Mouse (Mus musculus) midbrain, embryonic 16.5 days (tissue): ENCODE measurements at regions not wholly inside any gene's neighbourhood (a gene's known extent, or its start where the extent isn't known, plus 50 kb on each side); places are given as distances from the start of the nearest gene placed in this dataset.

ENCODE experiments used
- ATAC-seq: fragments of 200-750 bp; cut with Nextera tagmentation; 2 replicates; pipeline ENCODE4 v1.8.0; 2017; ENCODE audit warnings: moderate TSS enrichment
- H3K27ac ChIP-seq: fragments of 300-500 bp; sonication (generic); 2 replicates; pipeline ENCODE4 v1.5.1; 2014; ENCODE audit warnings: mild to moderate bottlenecking, low read length, mixed read lengths
- H3K27me3 ChIP-seq: fragments of 300-500 bp; sonication (generic); 2 replicates; pipeline ENCODE4 v1.6.1; 2014; ENCODE audit warnings: low read depth, low read length, mixed read lengths; ENCODE audit not compliant: control insufficient read depth, insufficient read depth
- H3K36me3 ChIP-seq: fragments of 300-500 bp; sonication (generic); 2 replicates; pipeline ENCODE4 v1.6.1; 2014; ENCODE audit warnings: mild to moderate bottlenecking, low read length, moderate library complexity, mixed read lengths; ENCODE audit not compliant: control insufficient read depth, insufficient read depth
- H3K4me1 ChIP-seq: fragments of 300-500 bp; sonication (generic); 2 replicates; pipeline ENCODE4 v1.6.1; 2014; ENCODE audit warnings: mild to moderate bottlenecking, low read length, mixed read lengths; ENCODE audit not compliant: control insufficient read depth, insufficient read depth
- H3K4me2 ChIP-seq: fragments of 300-500 bp; sonication (generic); 2 replicates; pipeline ENCODE4 v1.6.1; 2014; ENCODE audit warnings: mild to moderate bottlenecking, low read length, mixed read lengths
- H3K4me3 ChIP-seq: fragments of 300-500 bp; sonication (generic); 2 replicates; pipeline ENCODE4 v1.5.1; 2014; ENCODE audit warnings: low read depth, mild to moderate bottlenecking, low read length, moderate library complexity, mixed read lengths
- H3K9ac ChIP-seq: fragments of 300-500 bp; sonication (generic); 2 replicates; pipeline ENCODE4 v1.6.1; 2014; ENCODE audit warnings: low read depth, low read length, mixed read lengths
- H3K9me3 ChIP-seq: fragments of 300-500 bp; sonication (generic); replicated peaks from 2 replicates; pipeline ENCODE4 v1.6.1; 2014; ENCODE audit warnings: mild to moderate bottlenecking, low read length, mixed read lengths; ENCODE audit not compliant: control insufficient read depth, poor library complexity, severe bottlenecking
- WGBS: fragments of 180-500 bp; shearing (Covaris S2); extraction: QIAGEN DNeasy Blood & Tissue Kit; methylation state at CpG from one replicate; pipeline ENCODE4 v1.1.7; 2014; 5-methylcytosine and 5-hydroxymethylcytosine counted together

DNA sequence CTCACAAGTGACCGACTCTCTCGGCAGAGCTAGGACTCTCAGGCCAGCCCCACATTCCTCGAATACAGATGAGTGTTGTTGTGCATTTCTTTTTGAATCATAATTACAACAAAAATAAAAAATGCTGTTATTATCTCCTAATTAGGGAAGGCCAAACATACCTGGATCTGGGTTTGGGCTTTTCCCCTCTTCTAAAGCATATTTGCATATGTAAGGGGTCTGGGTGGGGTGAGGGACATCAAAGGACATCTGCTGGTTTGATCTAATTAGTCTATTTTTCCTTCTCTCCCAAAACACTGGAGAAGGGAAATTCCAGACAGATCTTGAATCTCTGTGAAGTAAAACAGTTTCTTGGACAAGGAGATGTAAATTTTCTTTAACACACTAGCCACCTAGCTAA lies 85.3 kb downstream of the Tfap2a start:
- Histone ChIP-seq H3K4me3 (no peak overlapping the region), H3K4me2 (no peak overlapping the region), H3K4me1 (peaks cover 3% of the 10 kb centered on the region; the same call in 1 of the 2 replicates), H3K27ac (no peak overlapping the region), H3K36me3 (no peaks in the 10 kb centered on the region), H3K9me3 (no peaks in the 10 kb centered on the region), H3K27me3 (peaks cover 3% of the 10 kb centered on the region; the same call in 1 of the 2 replicates), H3K9ac (no peak overlapping the region)
- no peak for ATAC-seq
- 75% methylated on average over 3 of the region's 3 CpGs for WGBS

- Histone ChIP-seq H3K27me3 (peaks cover 3% of the 10 kb centered on the region; the same call in 1 of the 2 replicates), H3K4me3 (no peak overlapping the region), H3K4me1 (peaks cover 3% of the 10 kb centered on the region; the same call in 1 of the 2 replicates), H3K4me2 (peak overlapping the region; percentile 38; the same call in 1 of the 2 replicates), H3K9ac (no peak overlapping the region), H3K27ac (no peak overlapping the region), H3K9me3 (no peaks in the 10 kb centered on the region), H3K36me3 (no peaks in the 10 kb centered on the region)
- 44% methylated on average over 16 of the region's 16 CpGs for WGBS
- ATAC-seq: peak; percentile 77
These were observed 87.1 kb downstream of the Tfap2a start for GRCm38 (mm10) chr13:40651056-40651455.

DNA sequence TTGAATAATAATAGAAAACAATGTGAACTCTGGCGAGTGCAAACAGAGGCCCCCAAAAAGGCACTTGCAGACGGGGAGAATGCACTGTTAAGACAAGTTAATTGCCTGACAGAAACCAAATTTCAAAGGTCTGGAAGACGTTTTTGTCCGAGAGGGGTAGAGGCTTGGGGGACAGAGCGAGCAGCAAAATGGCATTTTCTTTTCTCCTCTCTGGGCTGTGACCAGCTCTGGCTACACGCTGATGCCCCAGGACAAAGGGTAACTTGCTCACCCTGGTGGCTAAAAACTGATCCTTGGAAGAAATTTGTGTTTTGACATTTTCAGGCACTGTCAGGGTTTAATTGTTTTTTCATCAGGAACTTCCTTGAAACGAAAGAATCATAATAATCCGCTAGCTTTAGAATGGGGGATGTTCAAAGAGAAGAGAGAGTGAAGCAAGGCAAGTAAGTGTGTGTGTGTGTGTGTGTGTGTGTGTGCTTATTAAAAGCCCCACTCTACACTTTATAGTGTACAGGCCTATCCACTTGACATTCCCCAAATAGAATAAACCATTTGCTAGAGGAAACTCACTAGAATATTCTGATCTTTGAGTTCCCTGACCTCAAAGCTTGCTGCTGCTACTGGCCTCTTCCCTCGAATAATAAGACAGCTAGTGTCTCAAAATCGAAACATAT lies 88.0 kb downstream of the Tfap2a start:
- Histone ChIP-seq H3K27ac (no peak overlapping the region; the same call in 1 of the 2 replicates), H3K4me3 (no peak overlapping the region), H3K9me3 (no peaks in the 10 kb centered on the region), H3K4me1 (peaks cover 3% of the 10 kb centered on the region; the same call in 1 of the 2 replicates), H3K36me3 (no peaks in the 10 kb centered on the region), H3K27me3 (peaks cover 3% of the 10 kb centered on the region; the same call in 1 of the 2 replicates), H3K9ac (no peak overlapping the region), H3K4me2 (no peak overlapping the region)
- ATAC-seq: peak; percentile 56; the same call in 1 of the 2 replicates
- 17% methylated on average over 10 of the region's 10 CpGs for WGBS

- H3K36me3 ChIP-seq: no peaks in the 10 kb centered on the region
- H3K4me2 ChIP-seq: no peak overlapping the region
- H3K9me3 ChIP-seq: no peaks in the 10 kb centered on the region
- no peak overlapping the region for H3K27ac ChIP-seq
- peaks cover 3% of the 10 kb centered on the region; the same call in 1 of the 2 replicates for H3K27me3 ChIP-seq
- no peak overlapping the region for H3K9ac ChIP-seq
- H3K4me1 ChIP-seq: peaks cover 3% of the 10 kb centered on the region; the same call in 1 of the 2 replicates
- peak; percentile 39; the same call in 1 of the 2 replicates for ATAC-seq
- 34% methylated on average over 10 of the region's 10 CpGs for WGBS
- H3K4me3 ChIP-seq: no peak overlapping the region
These were observed 88.8 kb downstream of the Tfap2a start for GRCm38 (mm10) chr13:40649096-40650035.

GRCm38 (mm10) chr13:40646131-40646530 lies 92.0 kb downstream of the Tfap2a start:
- Histone ChIP-seq H3K4me2 (no peak overlapping the region), H3K27me3 (peaks cover 3% of the 10 kb centered on the region; the same call in 1 of the 2 replicates), H3K36me3 (no peaks in the 10 kb centered on the region), H3K27ac (no peak overlapping the region), H3K4me1 (peaks cover 3% of the 10 kb centered on the region; the same call in 1 of the 2 replicates), H3K9me3 (no peaks in the 10 kb centered on the region), H3K4me3 (no peak overlapping the region), H3K9ac (no peak overlapping the region)
- no peak for ATAC-seq
- 85% methylated on average over 10 of the region's 10 CpGs for WGBS

DNA sequence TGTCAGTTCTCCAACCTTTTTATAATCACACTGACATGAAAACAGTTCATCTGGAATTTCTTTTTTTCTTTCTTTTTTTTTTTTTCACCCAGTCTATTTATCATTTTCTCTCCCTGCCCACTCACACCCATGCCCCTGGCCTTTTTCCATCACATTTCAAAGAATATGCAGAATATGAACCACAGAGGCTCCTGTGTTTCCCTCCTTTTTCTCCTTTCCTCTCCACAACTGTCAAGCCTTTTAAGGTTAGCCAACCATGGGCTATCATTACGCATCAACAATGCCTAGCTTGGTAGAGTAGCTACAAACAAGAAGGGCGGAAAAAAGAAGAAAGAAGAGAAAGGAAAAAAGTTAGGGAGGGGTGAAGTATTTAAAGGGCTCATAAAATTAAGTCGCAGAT lies 92.5 kb downstream of the Tfap2a start:
- WGBS: 70% methylated on average over 3 of the region's 3 CpGs
- H3K27ac ChIP-seq: no peak overlapping the region
- H3K27me3 ChIP-seq: peaks cover 3% of the 10 kb centered on the region; the same call in 1 of the 2 replicates
- H3K9me3 ChIP-seq: no peaks in the 10 kb centered on the region
- H3K4me1 ChIP-seq: peaks cover 3% of the 10 kb centered on the region; the same call in 1 of the 2 replicates
- H3K4me2 ChIP-seq: no peak overlapping the region
- H3K4me3 ChIP-seq: no peak overlapping the region
- ATAC-seq: no peak
- H3K9ac ChIP-seq: no peak overlapping the region
- no peaks in the 10 kb centered on the region for H3K36me3 ChIP-seq

DNA sequence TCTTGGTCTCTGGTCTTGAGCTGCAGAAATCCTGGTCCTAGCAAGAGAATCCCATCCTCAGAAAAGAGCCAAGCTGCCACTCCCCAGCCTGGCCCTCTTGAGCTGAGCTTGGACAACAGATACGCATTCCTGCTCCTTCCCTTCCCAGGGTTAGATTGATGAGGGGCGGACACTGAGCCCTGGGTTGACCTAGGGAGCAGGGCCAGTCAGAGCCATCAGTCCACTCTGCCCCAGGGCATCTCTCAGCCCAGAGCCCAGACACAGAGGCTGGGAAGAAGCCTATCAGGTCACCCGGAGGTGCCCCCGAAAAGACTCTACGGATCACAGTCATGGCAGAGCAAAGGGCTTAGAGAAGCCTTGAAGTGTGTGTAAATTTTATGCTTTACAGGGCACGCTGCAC lies 95.2 kb downstream of the Tfap2a start:
- no peak overlapping the region for H3K27ac ChIP-seq
- H3K4me3 ChIP-seq: no peak overlapping the region
- H3K27me3 ChIP-seq: no peaks in the 10 kb centered on the region
- H3K9ac ChIP-seq: no peak overlapping the region
- no peak overlapping the region for H3K4me2 ChIP-seq
- H3K9me3 ChIP-seq: no peaks in the 10 kb centered on the region
- WGBS: 79% methylated on average over 6 of the region's 6 CpGs
- H3K36me3 ChIP-seq: no peaks in the 10 kb centered on the region
- ATAC-seq: no peak
- H3K4me1 ChIP-seq: no peaks in the 10 kb centered on the region

- no peaks in the 10 kb centered on the region for H3K36me3 ChIP-seq
- no peak overlapping the region for H3K9ac ChIP-seq
- H3K27ac ChIP-seq: no peak overlapping the region
- no peak overlapping the region for H3K4me3 ChIP-seq
- ATAC-seq: no peak
- no peak overlapping the region for H3K4me2 ChIP-seq
- no peaks in the 10 kb centered on the region for H3K27me3 ChIP-seq
- no peaks in the 10 kb centered on the region for H3K4me1 ChIP-seq
- H3K9me3 ChIP-seq: no peaks in the 10 kb centered on the region
- WGBS: 86% methylated on average over 6 of the region's 6 CpGs
These were observed 100.9 kb downstream of the Tfap2a start for GRCm38 (mm10) chr13:40637269-40637668.
